ENCODE assay signal across 20 mouse cellular contexts in the genomic region with DNA sequence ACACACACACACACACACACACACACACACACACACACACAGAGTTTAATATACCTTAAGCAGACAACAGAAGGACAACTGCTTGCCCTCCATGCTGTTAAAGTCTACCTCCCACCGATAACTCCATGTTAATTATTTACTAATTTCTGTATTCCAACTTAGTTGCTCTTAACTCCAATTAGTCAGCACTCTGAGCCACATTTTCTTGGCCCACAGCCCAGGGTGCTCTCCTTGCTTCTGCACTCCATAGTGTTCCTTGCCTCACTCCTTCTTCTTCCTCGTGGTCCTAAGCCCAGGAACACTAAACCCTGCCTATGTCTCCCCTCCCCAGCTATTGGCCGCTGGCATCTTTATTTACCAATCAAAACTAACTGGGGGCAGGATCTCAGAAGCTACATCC. TPM values are rescaled to one million over a fixed set of nuclear protein-coding genes. Genes with fewer than 3 reads are reported as not detected.
A peak's percentile ranks its signal among the peaks of the same experiment; 100 is the strongest.
DNase-seq lines count a peak whose midpoint lies in the region; ATAC-seq and TF ChIP-seq lines count a peak whose summit lies in the region.
"Had no signal": no experiment of that assay in that cellular context is flagged by ENCODE, and none has a peak within 500 bp of the region (broad histone marks: within the 10 kb centered on the region; RNA-seq: fewer than 3 reads in every experiment).

No protein-coding gene starts in this region.

- no peak for TF ChIP-seq POLR2A in brain, embryonic 14.5 days (IDR thresholded peaks at IDR 0.05; ENCODE audit: borderline replicate concordance, extremely low read depth, insufficient read depth, insufficient read length, poor library complexity, severe bottlenecking)

- no peaks in the 10 kb centered on the region for H3K4me1 ChIP-seq in intestine, embryonic 15.5 days (replicated peaks)
- H3K4me1 ChIP-seq in intestine, postnatal 0 days (replicated peaks; ENCODE audit: control insufficient read depth, insufficient read depth, low read length): no peaks in the 10 kb centered on the region
- H3K4me1 ChIP-seq in kidney, embryonic 15.5 days: no peaks in the 10 kb centered on the region
- no peaks in the 10 kb centered on the region for H3K4me1 ChIP-seq in hindbrain, postnatal 0 days (ENCODE audit: insufficient read depth, low read length)
- H3K4me1 ChIP-seq: hindbrain, embryonic 13.5 days; midbrain, embryonic 12.5 days; neural tube, embryonic 15.5 days had no signal

- H3K27ac ChIP-seq in intestine, embryonic 15.5 days: no peak overlapping the region
- no peak overlapping the region for H3K27ac ChIP-seq in intestine, postnatal 0 days (ENCODE audit: low read depth, low read length)
- H3K27ac ChIP-seq in kidney, embryonic 15.5 days: no peak overlapping the region
- no peak overlapping the region for H3K27ac ChIP-seq in hindbrain, postnatal 0 days
- H3K27ac ChIP-seq: gastrocnemius, adult 2 months; hindbrain, embryonic 13.5 days; midbrain, embryonic 12.5 days; neural tube, embryonic 15.5 days had no signal

- no peak overlapping the region for H3K4me2 ChIP-seq in intestine, embryonic 15.5 days (replicated peaks)
- H3K4me2 ChIP-seq in intestine, postnatal 0 days (replicated peaks; ENCODE audit: low read depth): no peak overlapping the region
- no peak overlapping the region for H3K4me2 ChIP-seq in kidney, embryonic 15.5 days
- H3K4me2 ChIP-seq in hindbrain, postnatal 0 days (ENCODE audit: low read depth, low read length): no peak overlapping the region
- H3K4me2 ChIP-seq: hindbrain, embryonic 13.5 days; liver, embryonic 11.5 days; midbrain, embryonic 12.5 days; neural tube, embryonic 15.5 days had no signal

- H3K36me3 ChIP-seq in intestine, embryonic 15.5 days: no peaks in the 10 kb centered on the region
- H3K36me3 ChIP-seq in intestine, postnatal 0 days (ENCODE audit: control insufficient read depth, insufficient read depth): no peaks in the 10 kb centered on the region
- no peaks in the 10 kb centered on the region for H3K36me3 ChIP-seq in kidney, embryonic 15.5 days
- H3K36me3 ChIP-seq in hindbrain, postnatal 0 days (ENCODE audit: insufficient read depth, low read length): no peaks in the 10 kb centered on the region
- H3K36me3 ChIP-seq: hindbrain, embryonic 13.5 days; midbrain, embryonic 12.5 days; neural tube, embryonic 15.5 days had no signal

- no peak for TF ChIP-seq CTCF in intestine, postnatal 0 days (IDR thresholded peaks at IDR 0.05; ENCODE audit: low read depth)
- no peak for TF ChIP-seq CTCF in brain, embryonic 14.5 days (IDR thresholded peaks at IDR 0.05; ENCODE audit: borderline replicate concordance, extremely low read depth, insufficient read depth, insufficient read length)
- no peak for TF ChIP-seq CTCF in hindbrain, postnatal 0 days (IDR thresholded peaks at IDR 0.05; ENCODE audit: low read depth)

- WGBS in intestine, embryonic 15.5 days: 61% methylated on average over 3 of the region's 3 CpGs
- 52% methylated on average over 3 of the region's 3 CpGs for WGBS in intestine, postnatal 0 days
- 68% methylated on average over 3 of the region's 3 CpGs for WGBS in kidney, embryonic 15.5 days
- WGBS in hindbrain, postnatal 0 days: 66% methylated on average over 3 of the region's 3 CpGs

- peak; percentile 38 for DNase-seq in brain, embryonic 14.5 days (ENCODE audit: low read depth)
- peak; percentile 77 to 82 for DNase-seq in kidney, postnatal 36 days
- DNase-seq in hindbrain, postnatal 0 days (ENCODE audit: low spot score): no peak
- DNase-seq in layer of hippocampus, adult 9-11 months: no peak
- no peak for DNase-seq in thymus, postnatal 4 days
- DNase-seq: adrenal gland, adult 2 months; cerebellum, adult 9-10 months; gastrocnemius, adult 2 months; lung, adult 18-20 months; lung, postnatal 10 days; thymus, adult 2 months had no signal

- H3K4me3 ChIP-seq in intestine, embryonic 15.5 days (replicated peaks): no peak overlapping the region
- no peak overlapping the region for H3K4me3 ChIP-seq in intestine, postnatal 0 days (ENCODE audit: low read depth, low read length)
- H3K4me3 ChIP-seq in kidney, embryonic 15.5 days (replicated peaks): no peak overlapping the region
- H3K4me3 ChIP-seq in hindbrain, postnatal 0 days (ENCODE audit: low read length): no peak overlapping the region
- H3K4me3 ChIP-seq: gastrocnemius, adult 2 months; hindbrain, embryonic 13.5 days; midbrain, embryonic 12.5 days; neural tube, embryonic 15.5 days had no signal

- no peak overlapping the region for H3K9ac ChIP-seq in intestine, embryonic 15.5 days
- H3K9ac ChIP-seq in intestine, postnatal 0 days (ENCODE audit: low read depth, low read length): no peak overlapping the region
- H3K9ac ChIP-seq in kidney, embryonic 15.5 days: no peak overlapping the region
- no peak overlapping the region for H3K9ac ChIP-seq in hindbrain, postnatal 0 days (replicated peaks; ENCODE audit: low read length)
- H3K9ac ChIP-seq: hindbrain, embryonic 13.5 days; midbrain, embryonic 12.5 days; neural tube, embryonic 15.5 days had no signal

- peak; percentile 74 for ATAC-seq in intestine, embryonic 15.5 days
- no peak for ATAC-seq in intestine, postnatal 0 days
- ATAC-seq in kidney, embryonic 15.5 days (replicated peaks; ENCODE audit: low FRiP score): peak; percentile 86
- ATAC-seq in hindbrain, postnatal 0 days: no peak
- ATAC-seq: CD4-positive, CD25-positive, alpha-beta regulatory T cell, adult 4 months; inflammation-experienced regulatory T-cells, adult 6 months had no signal

- no peaks in the 10 kb centered on the region for H3K27me3 ChIP-seq in intestine, embryonic 15.5 days (replicated peaks)
- no peaks in the 10 kb centered on the region for H3K27me3 ChIP-seq in intestine, postnatal 0 days (replicated peaks; ENCODE audit: control insufficient read depth, insufficient read depth, low read length)
- no peaks in the 10 kb centered on the region for H3K27me3 ChIP-seq in kidney, embryonic 15.5 days
- no peaks in the 10 kb centered on the region for H3K27me3 ChIP-seq in hindbrain, postnatal 0 days (ENCODE audit: insufficient read depth, low read length)
- H3K27me3 ChIP-seq: hindbrain, embryonic 13.5 days; midbrain, embryonic 12.5 days; neural tube, embryonic 15.5 days had no signal

- no peaks in the 10 kb centered on the region for H3K9me3 ChIP-seq in intestine, embryonic 15.5 days
- H3K9me3 ChIP-seq in intestine, postnatal 0 days (ENCODE audit: control insufficient read depth): no peaks in the 10 kb centered on the region
- H3K9me3 ChIP-seq in kidney, embryonic 15.5 days (replicated peaks): no peaks in the 10 kb centered on the region
- H3K9me3 ChIP-seq in hindbrain, postnatal 0 days (ENCODE audit: low read length): no peaks in the 10 kb centered on the region
- H3K9me3 ChIP-seq: hindbrain, embryonic 13.5 days; midbrain, embryonic 12.5 days; neural tube, embryonic 15.5 days had no signal

RNA-seq across cellular contexts. Expression of a gene that starts 43.5 kb away (rescaled TPM):
- polyA plus RNA-seq in intestine, embryonic 15.5 days (2015; fragmentation: Nextera tagmentation; extraction: Ambion mirVana): 44.5 and 52.0 TPM in 2 replicates
- polyA plus RNA-seq in intestine, postnatal 0 days (2015; fragmentation: Nextera tagmentation; extraction: Ambion mirVana): 16.8 and 18.3 TPM in 2 replicates
- 161 and 186 TPM in 2 replicates for polyA plus RNA-seq in brain, embryonic 14.5 days (2012; rRNA removed)
- 17.3 and 20.4 TPM in 2 replicates for polyA plus RNA-seq in kidney, embryonic 15.5 days (2015; fragmentation: Nextera tagmentation; extraction: Ambion mirVana)
- 143 and 160 TPM in 2 replicates for total RNA-seq in hindbrain, postnatal 0 days (2014; rRNA removed)
- 110 and 111 TPM in 2 replicates for polyA plus RNA-seq in hindbrain, postnatal 0 days (2015; fragmentation: Nextera tagmentation; extraction: Ambion mirVana)

Comparison
In these comparisons a context has a peak if more than half of its experiments do, and no peak if none do; other contexts are left out.
1. ATAC-seq: peak in intestine, embryonic 15.5 days (single experiment) and kidney, embryonic 15.5 days (single experiment); none in intestine, postnatal 0 days (single experiment) and hindbrain, postnatal 0 days (single experiment).
2. DNase-seq: peak in brain, embryonic 14.5 days (single experiment) and kidney, postnatal 36 days (2 of 2); none in hindbrain, postnatal 0 days (single experiment), layer of hippocampus, adult 9-11 months (single experiment) and thymus, postnatal 4 days (single experiment).